Mouse (Mus musculus): Measurements from ENCODE around the gene Il15. TPM values are rescaled to one million over a fixed set of nuclear protein-coding genes. Genes with fewer than 3 reads are reported as not detected.

Il15 gene
- polyA plus RNA-seq, 1 experiment from 2014 or later, result 2.1 TPM

GRCm38 (mm10) chr8:82281995-82282394 lies 121.0 kb downstream of the Il15 start:
- no peak overlapping the region for H3K4me3 ChIP-seq (ENCODE audit: low read length)

More at GRCm38 (mm10) chr8:82281995-82282394, 121.0 kb downstream of the Il15 start:
- no peaks in the 10 kb centered on the region for H3K4me1 ChIP-seq (ENCODE audit: control insufficient read depth, insufficient read depth, low read depth, low read length)
- 79% methylated on average over 5 of the region's 5 CpGs for WGBS
- H3K27ac ChIP-seq (ENCODE audit: low read depth, low read length), result no peak overlapping the region
- no peaks in the 10 kb centered on the region for H3K36me3 ChIP-seq (ENCODE audit: control insufficient read depth, insufficient read depth, low read length)
- H3K9me3 ChIP-seq (ENCODE audit: control insufficient read depth, low read length), result no peaks in the 10 kb centered on the region
- no peak overlapping the region for H3K4me2 ChIP-seq (ENCODE audit: low read length)
- no peak for ATAC-seq
- H3K9ac ChIP-seq (ENCODE audit: low read depth, low read length), result no peak overlapping the region
- H3K27me3 ChIP-seq (replicated peaks; ENCODE audit: control insufficient read depth, insufficient read depth, low read length), result no peaks in the 10 kb centered on the region

Data from hindbrain, embryonic 16.5 days (tissue).